Mouse (Mus musculus) embryonic facial prominence, embryonic 12.5 days (tissue): ENCODE results near the gene Vmn2r77. TPM values are rescaled to one million over a fixed set of nuclear protein-coding genes. Genes with fewer than 3 reads are reported as not detected.
"Not testable (repeated sequence)": the region's sequence is repeated elsewhere in the genome, so short reads cannot be mapped to it uniquely, and the experiment has no call there.

Experiments
- ATAC-seq: fragments of 200-750 bp; cut with Nextera tagmentation; 2 replicates; pipeline ENCODE4 v1.8.0; 2017; ENCODE audit not compliant: insufficient number of reproducible peaks, insufficient read depth, low FRiP score, low TSS enrichment
- H3K27ac ChIP-seq: fragments of 300-500 bp; sonication (generic); 2 replicates; pipeline ENCODE4 v1.5.1; 2016; ENCODE audit warnings: mild to moderate bottlenecking
- H3K27me3 ChIP-seq: fragments of 300-500 bp; sonication (generic); 2 replicates; pipeline ENCODE4 v1.6.1; 2016; ENCODE audit warnings: mild to moderate bottlenecking, moderate library complexity
- H3K36me3 ChIP-seq: fragments of 300-500 bp; sonication (generic); 2 replicates; pipeline ENCODE4 v1.6.1; 2016; ENCODE audit warnings: mild to moderate bottlenecking
- H3K4me1 ChIP-seq: fragments of 300-500 bp; sonication (generic); 2 replicates; pipeline ENCODE4 v1.6.1; 2016
- H3K4me2 ChIP-seq: fragments of 300-500 bp; sonication (generic); replicated peaks from 2 replicates; pipeline ENCODE4 v1.6.1; 2016; ENCODE audit warnings: mild to moderate bottlenecking, moderate library complexity
- H3K4me3 ChIP-seq: fragments of 300-500 bp; sonication (generic); 2 replicates; pipeline ENCODE4 v1.5.1; 2016; ENCODE audit warnings: mild to moderate bottlenecking
- H3K9ac ChIP-seq: fragments of 300-500 bp; sonication (generic); 2 replicates; pipeline ENCODE4 v1.6.1; 2016; ENCODE audit warnings: mild to moderate bottlenecking, moderate library complexity
- H3K9me3 ChIP-seq: fragments of 300-500 bp; sonication (generic); 2 replicates; pipeline ENCODE4 v1.6.1; 2016; ENCODE audit warnings: mild to moderate bottlenecking, moderate library complexity
- WGBS: fragments of 180-500 bp; shearing (Covaris S2); methylation state at CpG from one replicate; pipeline ENCODE4 v1.1.7; 2016; 5-methylcytosine and 5-hydroxymethylcytosine counted together
- polyA plus RNA-seq: library from polyadenylated mRNA; unstranded; fragments of >200 nt; fragmentation: Nextera tagmentation; extraction: Ambion mirVana; gene quantifications from 2 replicates; pipeline ENCODE4 v1.2.1, GENCODE M21; 2016

The Vmn2r77 gene
- polyA plus RNA-seq, result not detected in 2 replicates

- Histone ChIP-seq H3K9ac (no peak within 1 kb of the TSS), H3K9me3 (no peaks in the 10 kb centered on the region), H3K27ac (no peak within 1 kb of the TSS), H3K4me2 (no peak within 1 kb of the TSS), H3K4me3 (no peak within 1 kb of the TSS), H3K27me3 (no peaks in the 10 kb centered on the region), H3K4me1 (no peaks in the 10 kb centered on the region), H3K36me3 (no peaks in the 10 kb centered on the region)
- no peak for ATAC-seq
Observed at GRCm38 (mm10) chr7:86794727-86795126, at the start of gene Vmn2r77. Gene Vmn2r77 (plus strand): TSS chr7:86795027.

- WGBS, result 90% methylated on average over 1 of the region's 1 CpGs
Observed at GRCm38 (mm10) chr7:86760751-86761150, 34.1 kb upstream of the Vmn2r77 start.

GRCm38 (mm10) chr7:86764628-86765027 lies 30.2 kb upstream of the Vmn2r77 start:
- Histone ChIP-seq H3K9me3 (no peaks in the 10 kb centered on the region), H3K27me3 (no peaks in the 10 kb centered on the region), H3K36me3 (no peaks in the 10 kb centered on the region), H3K27ac (no peak overlapping the region), H3K4me3 (no peak overlapping the region), H3K4me1 (no peaks in the 10 kb centered on the region), H3K9ac (no peak overlapping the region), H3K4me2 (no peak overlapping the region)
- no peak for ATAC-seq

More at GRCm38 (mm10) chr7:86760751-86761150, 34.1 kb upstream of the Vmn2r77 start:
- Histone ChIP-seq H3K27me3 (no peaks in the 10 kb centered on the region), H3K9ac (no peak overlapping the region), H3K4me1 (no peaks in the 10 kb centered on the region), H3K9me3 (no peaks in the 10 kb centered on the region), H3K4me2 (no peak overlapping the region), H3K27ac (no peak overlapping the region), H3K36me3 (no peaks in the 10 kb centered on the region), H3K4me3 (no peak overlapping the region)
- no peak for ATAC-seq

GRCm38 (mm10) chr7:86771621-86772020 lies 23.2 kb upstream of the Vmn2r77 start:
- no peaks in the 10 kb centered on the region for H3K9me3 ChIP-seq
- H3K27ac ChIP-seq, result no peak overlapping the region
- H3K9ac ChIP-seq, result no peak overlapping the region
- no peak overlapping the region for H3K4me2 ChIP-seq
- no peaks in the 10 kb centered on the region for H3K27me3 ChIP-seq
- H3K4me1 ChIP-seq, result peaks cover 5% of the 10 kb centered on the region; the same call in 1 of the 2 replicates
- H3K4me3 ChIP-seq, result no peak overlapping the region
- 85% methylated on average over 3 of the region's 3 CpGs for WGBS
- no peak for ATAC-seq
- no peaks in the 10 kb centered on the region for H3K36me3 ChIP-seq

- Histone ChIP-seq H3K27ac (no peak within 1 kb of the TSS), H3K27me3 (no peaks in the 10 kb centered on the region), H3K9me3 (no peaks in the 10 kb centered on the region), H3K9ac (no peak within 1 kb of the TSS), H3K36me3 (no peaks in the 10 kb centered on the region), H3K4me3 (peak within 1 kb of the TSS; percentile 22), H3K4me1 (peaks cover 5% of the 10 kb centered on the region; the same call in 1 of the 2 replicates), H3K4me2 (peak within 1 kb of the TSS; percentile 52)
- ATAC-seq, result no peak
- 4% methylated on average over 11 of the region's 11 CpGs for WGBS
Observed at GRCm38 (mm10) chr7:86775617-86776325, 19.1 kb upstream of the Vmn2r77 start, which contains the start of gene Folh1. Gene Folh1 (minus strand): TSS chr7:86775943.

- H3K4me1 ChIP-seq, H3K4me2 ChIP-seq, H3K36me3 ChIP-seq, H3K9ac ChIP-seq, H3K27me3 ChIP-seq, H3K27ac ChIP-seq, H3K4me3 ChIP-seq, H3K9me3 ChIP-seq, ATAC-seq: not testable (repeated sequence)
- WGBS, result 84% methylated on average over 5 of the region's 5 CpGs
Observed at GRCm38 (mm10) chr7:86815241-86815640, 20.4 kb downstream of the Vmn2r77 start.

GRCm38 (mm10) chr7:86815716-86816115 lies 20.9 kb downstream of the Vmn2r77 start:
- H3K27ac ChIP-seq, H3K27me3 ChIP-seq, H3K4me1 ChIP-seq, ATAC-seq, H3K4me3 ChIP-seq, H3K9me3 ChIP-seq, H3K9ac ChIP-seq, H3K36me3 ChIP-seq, H3K4me2 ChIP-seq: not testable (repeated sequence)
- WGBS, result 85% methylated on average over 6 of the region's 6 CpGs

- Histone ChIP-seq H3K9ac (no peak overlapping the region), H3K4me3 (no peak overlapping the region), H3K27ac (no peak overlapping the region), H3K36me3 (no peaks in the 10 kb centered on the region), H3K4me2 (no peak overlapping the region), H3K9me3 (no peaks in the 10 kb centered on the region), H3K27me3 (no peaks in the 10 kb centered on the region), H3K4me1 (no peaks in the 10 kb centered on the region)
- WGBS, result 75% methylated on average over 1 of the region's 1 CpGs
- no peak for ATAC-seq
Observed at GRCm38 (mm10) chr7:86816466-86816865, 21.6 kb downstream of the Vmn2r77 start.

Other genes with a start within 250 kb of the Vmn2r77 start
- gene Olfr295, start 211.2 kb upstream of the Vmn2r77 start, polyA plus RNA-seq, result not detected in 2 replicates
- gene Olfr294, start 178.4 kb upstream of the Vmn2r77 start, polyA plus RNA-seq, result not detected in 2 replicates
- gene Olfr293, start 146.0 kb upstream of the Vmn2r77 start, polyA plus RNA-seq, result not detected in 2 replicates
- gene Olfr292, start 106.7 kb upstream of the Vmn2r77 start, polyA plus RNA-seq, result not detected in 2 replicates
- gene Folh1, start 19.1 kb upstream of the Vmn2r77 start, polyA plus RNA-seq, result 0.09 and 0.12 TPM in 2 replicates
- not detected in 2 replicates for gene Vmn2r78, start 120.1 kb downstream of the Vmn2r77 start, polyA plus RNA-seq
- not detected in 2 replicates for gene Vmn2r79, start 201.1 kb downstream of the Vmn2r77 start, polyA plus RNA-seq